Mouse (Mus musculus): ENCODE results near the gene Duxbl2. TPM values are rescaled to one million over a fixed set of nuclear protein-coding genes. Genes with fewer than 3 reads are reported as not detected.
"Not testable (repeated sequence)": the region's sequence is repeated elsewhere in the genome, so short reads cannot be mapped to it uniquely, and the experiment has no call there.

Gene Duxbl2
- 0.30 and 0.86 TPM in 2 replicates for polyA plus RNA-seq (2012; rRNA removed)

GRCm38 (mm10) chr14:26118150-26118549 is at the start of gene Duxbl2:
Gene Duxbl2, plus strand, starts transcription at chr14:26118349.
- not testable (repeated sequence) for DNase-seq (ENCODE audit: extremely low spot score in 1 of 2, low spot score in 1 of 2)

GRCm38 (mm10) chr14:26076620-26077390 is 41.3 kb upstream of the Duxbl2 start:
- not testable (repeated sequence) for DNase-seq (ENCODE audit: extremely low spot score in 1 of 2, low spot score in 1 of 2)

GRCm38 (mm10) chr14:26081216-26081615 is 36.9 kb upstream of the Duxbl2 start, which contains the start of gene Cphx2:
Gene Cphx2, plus strand, starts transcription at chr14:26081516.
- not testable (repeated sequence) for DNase-seq (ENCODE audit: extremely low spot score in 1 of 2, low spot score in 1 of 2)

GRCm38 (mm10) chr14:26081997-26082396 is 36.2 kb upstream of the Duxbl2 start, which contains the start of gene Cphx3:
Gene Cphx3, plus strand, starts transcription at chr14:26082297.
- not testable (repeated sequence) for DNase-seq (ENCODE audit: extremely low spot score in 1 of 2, low spot score in 1 of 2)

GRCm38 (mm10) chr14:26097622-26098021 is 20.5 kb upstream of the Duxbl2 start:
- DNase-seq (ENCODE audit: extremely low spot score in 1 of 2, low spot score in 1 of 2) = not testable (repeated sequence)

- not testable (repeated sequence) for DNase-seq (ENCODE audit: extremely low spot score in 1 of 2, low spot score in 1 of 2)
Observed at GRCm38 (mm10) chr14:26118550-26119000, 426 bp downstream of the Duxbl2 start.

GRCm38 (mm10) chr14:26119095-26119494 is 946 bp downstream of the Duxbl2 start:
- DNase-seq (ENCODE audit: extremely low spot score in 1 of 2, low spot score in 1 of 2) = not testable (repeated sequence)

GRCm38 (mm10) chr14:26147095-26147494 is 28.9 kb downstream of the Duxbl2 start:
- not testable (repeated sequence) for DNase-seq (ENCODE audit: extremely low spot score in 1 of 2, low spot score in 1 of 2)

- not testable (repeated sequence) for DNase-seq (ENCODE audit: extremely low spot score in 1 of 2, low spot score in 1 of 2)
Observed at GRCm38 (mm10) chr14:26156032-26156431, 37.9 kb downstream of the Duxbl2 start.

GRCm38 (mm10) chr14:26161156-26161555 is 43.0 kb downstream of the Duxbl2 start:
- DNase-seq (ENCODE audit: extremely low spot score in 1 of 2, low spot score in 1 of 2) = not testable (repeated sequence)

GRCm38 (mm10) chr14:26162423-26162822 is 44.3 kb downstream of the Duxbl2 start:
- not testable (repeated sequence) for DNase-seq (ENCODE audit: extremely low spot score in 1 of 2, low spot score in 1 of 2)

GRCm38 (mm10) chr14:26165266-26165665 is 47.1 kb downstream of the Duxbl2 start:
- DNase-seq (ENCODE audit: extremely low spot score in 1 of 2, low spot score in 1 of 2) = not testable (repeated sequence)

GRCm38 (mm10) chr14:26173955-26174354 is 55.8 kb downstream of the Duxbl2 start:
- DNase-seq (ENCODE audit: extremely low spot score in 1 of 2, low spot score in 1 of 2) = not testable (repeated sequence)

- DNase-seq (ENCODE audit: extremely low spot score in 1 of 2, low spot score in 1 of 2) = not testable (repeated sequence)
Observed at GRCm38 (mm10) chr14:26175028-26175427, 56.9 kb downstream of the Duxbl2 start.

Other genes starting within 250 kb of the Duxbl2 start
- gene Plac9a, start 215.2 kb upstream of the Duxbl2 start, polyA plus RNA-seq (2012; rRNA removed) = 0.50 TPM in 1 of 2 replicates, not detected in the other
- gene Tmem254a, start 190.7 kb upstream of the Duxbl2 start, polyA plus RNA-seq (2012; rRNA removed) = 3.2 and 3.5 TPM in 2 replicates
- not detected in 2 replicates for gene Cphx1, start 180.0 kb upstream of the Duxbl2 start, polyA plus RNA-seq (2012; rRNA removed)
- 1.5 and 2.4 TPM in 2 replicates for gene Duxbl1, start 139.8 kb upstream of the Duxbl2 start, polyA plus RNA-seq (2012; rRNA removed)
- 5.6 and 8.5 TPM in 2 replicates for gene Gm9780, start 75.6 kb upstream of the Duxbl2 start, polyA plus RNA-seq (2012; rRNA removed)
- gene Tmem254c, start 51.0 kb upstream of the Duxbl2 start, polyA plus RNA-seq (2012; rRNA removed) = 4.5 TPM in 1 of 2 replicates, not detected in the other
- not detected in 2 replicates for gene Cphx2, start 36.8 kb upstream of the Duxbl2 start, polyA plus RNA-seq (2012; rRNA removed)
- gene Cphx3, start 36.1 kb upstream of the Duxbl2 start, polyA plus RNA-seq (2012; rRNA removed) = not detected in 2 replicates
- 4.0 and 4.6 TPM in 2 replicates for gene Plac9b, start 64.1 kb downstream of the Duxbl2 start, polyA plus RNA-seq (2012; rRNA removed)
- gene Tmem254b, start 88.7 kb downstream of the Duxbl2 start, polyA plus RNA-seq (2012; rRNA removed) = 14.4 and 18.7 TPM in 2 replicates
- not detected in 2 replicates for gene Duxbl3, start 139.6 kb downstream of the Duxbl2 start, polyA plus RNA-seq (2012; rRNA removed)

All from frontal cortex, adult 2 months (tissue).